Mouse (Mus musculus) frontal cortex, adult 2 months (tissue): ENCODE measurements around the gene Krt72. TPM values are rescaled to one million over a fixed set of nuclear protein-coding genes. Genes with fewer than 3 reads are reported as not detected.
A peak's percentile ranks its signal among the peaks of the same experiment; 100 is the strongest.

Experiments used
- DNase-seq, 2 experiments: peaks; one replicate each; pipeline ENCODE4 v3.0.0; 2022; ENCODE audit warnings: low spot score in 1 of 2; ENCODE audit errors: extremely low spot score in 1 of 2
- polyA plus RNA-seq: library from polyadenylated mRNA; depleted of rRNA; stranded (reverse); fragments of >200 nt; gene quantifications from 2 replicates; pipeline ENCODE4 v1.2.3, GENCODE M21; 2012; rRNA removed

The Krt72 gene
- polyA plus RNA-seq = 0.17 and 0.28 TPM in 2 replicates

GRCm38 (mm10) chr15:101786360-101786759, at the start of gene Krt72:
Gene Krt72 (minus strand): TSS chr15:101786460.
- no peak for DNase-seq

DNA sequence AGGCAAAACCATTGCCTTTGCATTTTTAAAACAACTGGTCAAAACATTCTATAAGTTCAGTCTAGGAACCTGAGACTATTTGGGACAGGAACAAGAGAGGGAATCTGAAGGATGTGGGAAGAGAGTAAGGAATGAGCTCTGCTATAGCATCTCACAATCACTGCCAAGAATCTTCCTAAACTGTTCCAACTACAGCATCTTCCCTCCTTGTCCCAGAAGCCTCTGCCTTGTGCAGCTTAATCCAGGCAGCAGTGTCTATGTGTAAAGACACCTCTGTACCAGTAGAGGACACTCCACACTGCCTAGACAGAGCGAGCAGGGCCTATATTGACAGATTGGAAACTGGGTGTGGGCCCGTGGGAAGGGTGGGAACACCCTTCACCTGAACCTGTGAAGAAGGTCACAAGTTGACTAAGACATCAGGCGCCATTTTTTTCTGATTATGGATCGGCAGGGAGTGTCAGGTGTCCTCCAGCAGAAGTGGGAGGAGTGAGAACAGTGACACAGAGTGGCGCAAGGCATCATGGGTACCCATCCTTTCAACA, 48.6 kb upstream of the Krt72 start:
- DNase-seq = peak in 1 of 2 experiments; percentile 37

GRCm38 (mm10) chr15:101833131-101833530, 46.9 kb upstream of the Krt72 start:
- DNase-seq = no peak

DNA sequence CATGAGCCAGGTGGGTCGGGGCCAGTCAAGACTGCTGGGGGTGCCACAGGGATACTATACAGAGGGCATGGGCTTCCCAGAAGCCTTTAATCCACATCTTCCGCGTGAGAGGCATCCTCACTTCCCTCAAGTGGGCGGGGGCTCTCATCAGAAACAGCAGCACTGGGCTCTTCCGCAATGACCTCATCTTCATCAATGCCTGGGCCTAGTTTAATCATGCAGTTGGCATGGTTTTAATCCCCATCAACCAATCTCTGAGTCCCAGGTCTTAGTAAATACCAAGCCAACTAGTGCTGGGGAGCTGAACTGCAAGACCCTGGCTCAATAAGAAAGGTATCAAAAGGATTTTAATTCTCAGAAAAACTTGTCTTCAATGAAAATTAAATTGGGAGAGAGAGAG, 43.2 kb upstream of the Krt72 start:
- DNase-seq = no peak

- DNase-seq = no peak
These were observed 35.5 kb upstream of the Krt72 start for GRCm38 (mm10) chr15:101821786-101822185.

- DNase-seq = no peak
These were observed 31.6 kb upstream of the Krt72 start, which contains the start of gene Krt2 for GRCm38 (mm10) chr15:101817875-101818274. Gene Krt2 (minus strand): TSS chr15:101818169.

DNA sequence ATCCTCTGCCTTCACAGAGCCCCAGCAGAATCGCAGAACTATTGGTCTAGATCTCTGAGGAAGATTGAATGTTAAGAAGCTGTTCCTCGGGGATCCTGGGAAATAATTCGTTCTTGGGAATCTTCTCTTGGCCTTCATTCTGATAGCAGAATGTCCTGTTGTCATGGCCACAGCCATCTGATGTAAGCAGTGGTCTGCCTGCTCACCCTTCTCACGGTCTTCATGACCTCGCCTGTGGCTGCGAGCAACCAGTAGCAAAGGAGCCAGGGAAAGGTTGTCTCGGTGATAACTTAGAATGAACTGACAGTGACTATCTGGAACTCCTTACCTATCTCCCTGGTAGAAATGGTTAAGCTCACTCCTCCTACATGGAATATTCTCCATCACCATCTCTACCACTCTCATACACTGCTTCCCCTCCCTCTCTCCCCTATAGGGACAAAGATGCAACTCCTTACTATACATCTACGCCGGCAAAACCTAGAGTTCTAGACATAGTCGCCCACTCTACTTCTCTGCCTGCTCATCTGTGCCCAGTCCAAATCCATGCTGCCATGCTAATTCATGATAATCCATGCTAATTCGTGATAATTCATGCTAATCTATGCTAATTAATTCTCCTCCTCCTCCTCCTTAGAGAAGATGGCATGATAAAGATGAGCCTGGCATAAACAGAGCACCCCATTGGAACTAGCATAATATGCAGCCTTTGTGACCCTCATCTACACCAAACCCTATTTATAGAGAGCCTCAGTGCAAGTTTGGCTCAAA, 17.0 kb upstream of the Krt72 start:
- DNase-seq = peak; percentile 50 to 68

DNA sequence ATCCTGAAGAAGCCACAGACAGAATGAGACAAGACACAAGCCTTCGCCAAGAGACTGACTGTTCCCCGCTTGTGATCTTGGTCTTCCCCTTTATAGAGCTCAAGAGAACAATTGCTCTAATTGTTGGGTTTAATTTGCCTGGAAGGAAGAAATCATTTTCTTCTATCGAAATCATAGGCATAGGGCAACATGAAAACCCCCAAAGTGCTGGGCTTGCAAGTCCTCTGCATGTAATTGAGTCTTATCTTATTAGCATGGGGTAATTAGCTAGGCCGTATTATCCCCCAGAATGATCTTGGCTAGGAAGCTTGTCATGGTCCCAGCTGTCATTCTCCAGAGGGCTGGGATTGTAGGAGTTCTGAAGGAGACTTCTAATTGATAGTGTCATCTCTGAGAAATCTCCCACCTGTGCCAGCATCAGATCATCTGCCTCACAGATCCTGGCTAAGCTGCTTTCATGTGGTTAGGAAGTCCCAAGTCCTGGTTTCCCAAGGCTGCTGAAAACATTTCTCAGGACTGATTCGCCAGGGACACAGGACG, 16.1 kb upstream of the Krt72 start, which contains the start of gene Krt73:
TSS of gene Krt73 (minus strand) at position 51 of the 540 bp plus-strand sequence.
- DNase-seq = no peak

GRCm38 (mm10) chr15:101790867-101791266, 4.6 kb upstream of the Krt72 start:
- DNase-seq = no peak

DNA sequence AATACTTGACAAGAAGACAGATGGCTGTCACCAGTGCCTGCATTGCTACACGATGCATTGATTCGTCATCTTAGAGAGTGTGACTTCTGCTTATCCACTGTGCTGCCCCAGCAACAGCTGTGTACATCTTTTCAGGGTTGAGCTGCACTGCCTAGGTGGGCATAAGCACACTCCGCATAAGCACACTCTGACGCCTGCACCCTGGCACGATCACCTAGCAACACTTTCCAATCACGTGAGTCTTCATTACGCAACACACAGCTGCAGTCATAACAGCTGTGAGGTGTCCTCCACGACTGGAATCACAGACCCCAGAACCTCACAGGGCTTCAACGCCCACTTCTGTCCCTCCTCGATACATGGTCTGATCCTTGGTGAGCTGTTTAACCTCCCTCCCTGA, 12.8 kb downstream of the Krt72 start:
- no peak for DNase-seq

DNA sequence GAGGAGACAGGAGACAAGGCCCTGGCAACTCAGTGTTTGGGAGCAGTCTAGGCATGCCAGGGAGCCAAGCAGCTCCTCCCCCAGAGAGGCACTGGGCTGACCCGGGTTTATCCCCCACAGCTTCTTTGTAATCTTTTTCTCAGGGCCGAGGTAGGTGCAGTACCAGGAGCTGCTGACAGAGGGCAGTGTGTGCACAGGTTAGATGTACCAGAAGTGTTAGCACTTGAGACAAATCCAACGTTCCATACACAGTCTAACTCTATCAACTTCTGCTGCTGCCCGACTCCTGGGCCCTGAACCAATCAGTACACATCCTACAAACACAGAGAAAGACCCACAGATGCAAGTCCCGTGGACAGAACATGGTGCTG, 13.6 kb downstream of the Krt72 start:
- DNase-seq = peak; percentile 72 to 98

- peak in 1 of 2 experiments; percentile 27 for DNase-seq
These were observed 14.1 kb downstream of the Krt72 start for GRCm38 (mm10) chr15:101772080-101772710.

DNA sequence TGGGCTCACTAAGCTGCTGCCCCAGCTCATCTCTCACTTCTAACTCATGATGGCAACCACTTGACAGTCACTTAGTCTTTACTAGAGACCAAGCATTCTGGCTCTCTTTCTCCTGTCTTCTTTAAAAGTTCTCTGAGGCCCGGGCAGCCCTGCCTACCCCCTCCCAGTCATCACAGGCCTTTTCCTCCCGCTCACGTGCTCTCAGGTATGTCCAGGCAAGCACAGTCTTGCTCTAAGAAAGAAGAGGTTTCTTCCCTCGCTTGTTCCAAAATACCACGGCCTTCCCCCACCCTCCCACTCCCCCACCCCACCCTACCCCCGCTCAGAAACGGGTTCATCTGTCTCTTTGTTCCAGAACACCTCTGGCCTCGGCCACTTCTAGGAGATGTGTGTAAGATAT, 16.0 kb downstream of the Krt72 start:
- no peak for DNase-seq

DNA sequence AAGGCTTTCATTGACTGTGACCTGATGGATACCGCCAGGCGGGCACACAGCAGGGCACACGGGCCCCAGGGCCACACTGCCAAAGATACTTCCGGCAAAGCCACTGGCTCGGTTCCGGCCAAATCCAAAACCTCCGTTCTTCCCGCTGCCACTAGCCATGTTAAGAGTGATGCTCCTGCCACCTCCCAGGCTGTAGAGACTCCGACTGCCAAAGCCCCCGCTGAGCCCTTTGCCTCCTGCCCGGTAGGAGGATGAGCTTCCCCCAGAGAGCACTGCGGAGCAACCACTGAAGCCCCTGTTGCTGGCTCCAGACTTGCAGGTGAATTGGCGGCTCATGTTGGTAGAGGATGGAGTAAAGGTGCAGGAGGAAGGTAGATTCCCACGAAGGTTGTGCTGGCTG, 43.5 kb downstream of the Krt72 start, which contains the start of gene Krt71:
TSS of gene Krt71 (minus strand) at position 399 of the 400 bp plus-strand sequence.
- no peak for DNase-seq

DNA sequence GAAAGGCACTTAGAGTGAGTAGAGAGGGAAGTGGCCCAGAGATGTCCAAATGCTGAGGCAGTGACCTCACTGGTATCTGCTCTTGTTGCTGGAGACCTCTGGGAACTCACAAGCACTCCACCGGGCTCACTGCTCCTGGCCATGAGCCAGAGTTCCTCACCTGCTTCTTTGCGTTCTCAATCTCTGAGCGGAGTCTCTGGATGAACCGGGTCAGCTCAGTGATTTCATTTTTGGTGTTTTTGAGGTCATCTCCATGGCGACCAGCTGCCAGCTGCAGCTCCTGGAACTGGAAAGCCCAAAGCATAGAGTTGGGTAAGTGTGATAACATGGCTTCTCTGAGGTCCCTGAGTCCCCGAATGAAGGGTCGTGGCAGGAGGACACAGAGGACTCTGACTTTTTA, 48.5 kb downstream of the Krt72 start:
- DNase-seq = no peak

- no peak for DNase-seq
These were observed 55.6 kb downstream of the Krt72 start for GRCm38 (mm10) chr15:101730653-101731052.

Other genes starting within 250 kb of the Krt72 start
- not detected in 2 replicates for gene Krt82, start 235.8 kb downstream of the Krt72 start, polyA plus RNA-seq
- gene Krt90, start 223.5 kb downstream of the Krt72 start, polyA plus RNA-seq = 0.08 and 0.10 TPM in 2 replicates
- not detected in 2 replicates for gene Krt75, start 212.6 kb downstream of the Krt72 start, polyA plus RNA-seq
- gene Gm5414, start 158.3 kb downstream of the Krt72 start, polyA plus RNA-seq = not detected in 2 replicates
- not detected in 2 replicates for gene Gm5478, start 139.1 kb downstream of the Krt72 start, polyA plus RNA-seq
- not detected in 2 replicates for gene Krt6b, start 106.2 kb downstream of the Krt72 start, polyA plus RNA-seq
- not detected in 2 replicates for gene Krt6a, start 92.2 kb downstream of the Krt72 start, polyA plus RNA-seq
- gene Krt5, start 73.6 kb downstream of the Krt72 start, polyA plus RNA-seq = 0.08 TPM in 1 of 2 replicates, not detected in the other
- not detected in 2 replicates for gene Krt71, start 43.4 kb downstream of the Krt72 start, polyA plus RNA-seq
- gene Krt73, start 15.9 kb upstream of the Krt72 start, polyA plus RNA-seq = 0.78 and 0.92 TPM in 2 replicates
- 0.02 TPM in 1 of 2 replicates, not detected in the other for gene Krt2, start 31.7 kb upstream of the Krt72 start, polyA plus RNA-seq
- 3.8 and 5.4 TPM in 2 replicates for gene Krt1, start 64.3 kb upstream of the Krt72 start, polyA plus RNA-seq
- 5.6 and 9.1 TPM in 2 replicates for gene Krt77, start 83.2 kb upstream of the Krt72 start, polyA plus RNA-seq
- gene Krt76, start 106.5 kb upstream of the Krt72 start, polyA plus RNA-seq = not detected in 2 replicates
- not detected in 2 replicates for gene Krt4, start 138.3 kb upstream of the Krt72 start, polyA plus RNA-seq
- gene Krt79, start 153.9 kb upstream of the Krt72 start, polyA plus RNA-seq = 0.34 TPM in 1 of 2 replicates, not detected in the other
- gene Krt78, start 167.8 kb upstream of the Krt72 start, polyA plus RNA-seq = not detected in 2 replicates
- 1.7 and 4.5 TPM in 2 replicates for gene Krt8, start 218.0 kb upstream of the Krt72 start, polyA plus RNA-seq
- gene Krt18, start 241.7 kb upstream of the Krt72 start, polyA plus RNA-seq = 1.4 and 3.5 TPM in 2 replicates